Mouse (Mus musculus) cerebellum, postnatal 10 days (tissue): ENCODE measurements at regions not wholly inside any gene's neighbourhood (a gene's known extent, or its start where the extent isn't known, plus 50 kb on each side); places are given as distances from the start of the nearest gene placed in this dataset.

Source experiments
- DNase-seq, 2 experiments: peaks; one replicate each; pipeline ENCODE4 v3.0.0; 2021; ENCODE audit warnings: mixed read lengths in 2 of 2

DNA sequence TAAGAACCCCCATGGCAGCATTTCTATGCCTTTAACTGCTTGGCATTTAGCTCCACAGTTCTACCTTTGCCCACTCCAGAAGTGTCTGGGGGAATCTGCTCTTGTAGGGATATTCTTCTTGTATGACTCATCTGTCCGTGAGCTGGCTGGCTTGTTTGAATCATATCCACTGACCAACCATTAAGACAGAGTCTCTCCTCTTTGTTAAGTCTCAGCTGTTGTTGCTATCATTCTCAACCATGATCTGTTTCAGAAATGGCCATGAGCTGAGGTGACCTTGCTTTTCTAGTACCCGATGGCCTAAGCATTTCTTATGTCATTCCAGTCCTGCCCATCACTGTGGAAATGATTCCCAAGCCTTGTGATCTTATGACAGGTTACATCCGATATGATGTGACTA lies 161.8 kb downstream of the 4930564D02Rik start:
- no peak for DNase-seq

- peak; percentile 12 to 31 for DNase-seq
Measured at GRCm38 (mm10) chr3:105241048-105241447, 174.4 kb downstream of the 4930564D02Rik start.

DNA sequence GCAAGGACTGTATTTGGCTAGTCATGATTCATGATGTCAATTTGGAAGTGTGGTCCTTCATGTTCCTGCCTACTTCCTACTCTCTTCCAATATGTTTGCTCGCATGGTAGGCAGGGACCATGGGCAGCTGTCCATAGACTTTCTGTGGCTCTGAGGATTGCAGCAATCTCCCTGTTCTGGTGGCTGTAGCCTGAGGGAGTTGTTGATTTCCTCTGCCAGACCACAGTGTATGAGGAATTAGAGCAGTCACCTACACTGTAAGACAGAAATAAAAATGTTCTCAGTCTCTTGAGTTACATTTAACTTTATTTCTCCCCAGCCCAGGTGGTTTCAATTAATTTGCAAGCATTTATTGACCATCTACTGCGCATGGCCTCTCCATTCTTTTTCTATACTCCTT lies 190.5 kb downstream of the 4930564D02Rik start:
- no peak for DNase-seq

DNA sequence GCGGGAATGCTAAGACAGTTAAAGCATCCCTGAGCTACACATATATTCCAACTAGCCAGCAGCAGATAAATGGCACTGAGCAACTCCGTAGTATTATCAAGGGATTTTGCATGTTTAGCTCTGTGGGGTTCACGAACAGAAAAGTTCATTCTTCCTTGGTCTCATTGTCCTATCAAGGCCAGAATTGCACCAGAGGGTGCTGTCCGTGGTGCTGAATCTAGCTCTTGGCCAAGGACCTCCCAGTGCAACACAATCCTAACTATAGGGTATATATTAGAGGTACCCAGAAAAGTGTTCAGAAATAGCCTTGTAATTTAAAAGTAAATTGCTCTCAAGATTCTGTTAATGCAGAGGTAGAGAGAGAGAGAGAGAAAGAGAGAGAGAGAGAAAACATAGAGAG lies 176.9 kb upstream of the Kcnd3 start:
- DNase-seq, result peak in 1 of 2 experiments; percentile 31

- no peak for DNase-seq
Measured at GRCm38 (mm10) chr3:105280971-105281370, 171.2 kb upstream of the Kcnd3 start.

DNA sequence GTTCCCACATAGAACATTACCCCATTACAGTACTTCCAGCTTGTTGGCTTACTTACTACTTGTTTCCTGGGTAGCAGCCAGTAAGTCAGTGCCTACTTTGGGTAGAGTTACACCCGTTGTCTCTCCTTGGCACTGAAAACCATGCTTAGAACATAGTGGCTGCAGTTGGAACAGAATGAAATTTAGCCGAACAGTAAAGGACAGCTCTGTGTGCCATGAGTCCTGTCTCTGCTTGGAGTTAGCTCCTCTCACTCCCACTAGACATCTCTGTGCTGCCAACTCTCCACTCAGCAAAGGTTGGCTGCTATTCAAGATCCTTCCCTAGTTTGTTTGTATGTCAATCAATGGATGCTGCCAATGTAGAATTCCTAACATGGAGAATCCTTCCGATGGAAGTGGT lies 170.4 kb upstream of the Kcnd3 start:
- DNase-seq, result peak in 1 of 2 experiments; percentile 25

- peak; percentile 53 to 55 for DNase-seq
Measured at GRCm38 (mm10) chr3:105298273-105298672, 153.9 kb upstream of the Kcnd3 start.

- no peak for DNase-seq
Measured at GRCm38 (mm10) chr3:105300693-105301548, 151.2 kb upstream of the Kcnd3 start.

DNA sequence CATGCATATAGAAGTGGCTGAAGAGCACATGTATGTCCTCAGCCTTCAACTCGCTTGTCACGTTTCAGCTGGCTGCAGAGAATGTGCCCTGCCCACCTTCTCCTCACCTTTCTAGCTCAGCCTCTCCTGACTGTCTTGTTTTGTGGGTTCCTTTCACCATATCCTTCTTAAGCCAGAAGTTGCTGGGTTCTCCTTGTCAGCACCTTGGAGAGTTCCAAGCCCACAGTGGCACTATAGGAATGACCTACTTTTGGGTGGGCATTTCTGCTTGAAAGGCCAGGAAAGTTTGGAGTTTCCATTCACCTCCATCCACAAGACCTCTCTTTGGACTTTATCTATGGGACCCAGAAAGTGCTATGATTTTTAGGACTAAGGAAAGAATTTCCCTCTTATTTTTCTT lies 144.5 kb upstream of the Kcnd3 start:
- DNase-seq, result no peak

- DNase-seq, result peak; percentile 80 to 86
Measured at GRCm38 (mm10) chr3:105309020-105309419, 143.1 kb upstream of the Kcnd3 start.

GRCm38 (mm10) chr3:105353268-105353667 lies 98.9 kb upstream of the Kcnd3 start:
- peak; percentile 44 to 57 for DNase-seq

GRCm38 (mm10) chr3:105354123-105354931 lies 97.8 kb upstream of the Kcnd3 start:
- DNase-seq, result no peak

- DNase-seq, result no peak
Measured at GRCm38 (mm10) chr3:105357511-105357910, 94.6 kb upstream of the Kcnd3 start.

DNA sequence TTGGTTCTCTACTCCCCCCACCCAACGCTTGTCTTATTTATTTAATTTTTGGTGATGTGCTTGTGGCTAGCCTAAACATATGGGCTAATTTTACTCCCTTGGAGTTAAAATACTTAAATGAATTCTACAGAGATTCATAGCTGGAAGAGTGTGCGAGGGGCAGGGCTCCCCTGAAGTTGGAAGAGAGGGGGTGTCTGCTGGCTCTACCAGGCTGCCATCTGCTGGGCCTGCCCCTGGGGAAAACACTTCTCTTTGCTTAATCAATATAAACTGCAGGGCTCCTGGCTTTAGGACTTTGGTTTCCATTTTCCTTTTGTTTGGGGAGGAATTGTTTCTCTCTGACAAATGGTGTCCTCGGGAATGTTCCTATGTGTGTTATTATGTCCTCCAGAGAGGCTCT lies 92.5 kb upstream of the Kcnd3 start:
- DNase-seq, result peak; percentile 59 to 77

DNA sequence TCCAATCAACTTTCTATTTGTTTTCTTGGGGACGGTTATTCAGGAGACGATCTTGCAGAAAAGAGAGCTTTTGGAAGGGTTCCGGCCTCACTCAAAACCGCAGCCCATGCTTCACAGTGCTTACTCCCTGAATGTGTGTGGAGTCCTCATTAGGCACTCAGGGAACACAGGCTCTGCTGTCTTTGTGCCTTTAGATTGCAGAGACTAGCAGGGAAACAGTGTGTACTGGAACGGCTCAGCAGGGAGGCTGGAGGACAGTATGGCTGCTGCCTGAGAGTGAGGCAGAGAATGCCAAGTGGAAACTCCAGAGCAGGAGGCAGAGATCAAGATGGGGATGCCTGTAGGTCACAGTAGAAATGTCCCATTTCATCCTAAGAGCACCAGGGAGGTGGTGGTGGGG lies 87.4 kb upstream of the Kcnd3 start:
- peak; percentile 43 to 62 for DNase-seq

DNA sequence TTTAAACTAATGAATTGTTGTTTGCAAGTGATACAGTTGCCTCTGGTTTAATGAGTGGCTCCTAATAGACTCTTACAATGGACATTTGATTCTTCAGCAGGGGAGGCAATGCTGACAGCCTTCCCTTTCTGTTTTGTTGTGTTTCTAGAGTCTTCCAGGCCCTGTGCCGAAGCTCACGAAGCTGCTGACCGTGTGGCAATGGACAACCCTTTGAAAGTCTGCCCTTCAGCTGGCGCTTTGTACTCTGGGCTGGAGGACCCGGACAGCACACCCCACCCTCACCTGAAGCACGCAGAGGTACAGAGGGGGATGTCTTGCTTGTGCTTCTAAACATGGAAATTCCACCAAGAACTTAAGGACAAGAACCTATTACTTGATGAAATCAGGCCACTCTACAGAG lies 85.3 kb upstream of the Kcnd3 start:
- DNase-seq, result no peak

GRCm38 (mm10) chr3:105367972-105368371 lies 84.2 kb upstream of the Kcnd3 start:
- no peak for DNase-seq

GRCm38 (mm10) chr3:105372371-105372828 lies 79.7 kb upstream of the Kcnd3 start:
- DNase-seq, result peak; percentile 54 to 57

- DNase-seq, result peak in 1 of 2 experiments; percentile 35
Measured at GRCm38 (mm10) chr3:105374306-105374705, 77.8 kb upstream of the Kcnd3 start.

DNA sequence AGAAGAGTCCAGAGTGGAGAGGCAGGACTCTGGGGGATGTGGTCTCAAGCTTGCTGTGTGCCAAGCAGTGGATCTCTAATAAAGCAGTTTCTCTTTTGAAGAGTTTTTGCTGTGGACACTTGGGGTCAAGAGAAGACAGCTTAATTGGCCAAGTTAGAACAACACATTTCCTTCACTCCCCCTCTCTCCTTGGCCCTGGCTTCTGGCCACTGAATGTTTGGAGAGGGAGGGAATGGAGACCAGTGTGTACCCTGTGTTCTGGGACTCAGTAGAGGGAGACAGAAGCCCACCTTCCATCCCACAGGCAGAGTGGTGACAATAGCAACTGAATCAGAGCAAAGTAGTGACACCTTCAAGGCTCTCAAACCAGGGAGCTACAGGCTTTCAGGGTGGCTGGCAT lies 77.3 kb upstream of the Kcnd3 start:
- peak in 1 of 2 experiments; percentile 32 for DNase-seq

- DNase-seq, result no peak
Measured at GRCm38 (mm10) chr3:105375383-105375782, 76.7 kb upstream of the Kcnd3 start.

DNA sequence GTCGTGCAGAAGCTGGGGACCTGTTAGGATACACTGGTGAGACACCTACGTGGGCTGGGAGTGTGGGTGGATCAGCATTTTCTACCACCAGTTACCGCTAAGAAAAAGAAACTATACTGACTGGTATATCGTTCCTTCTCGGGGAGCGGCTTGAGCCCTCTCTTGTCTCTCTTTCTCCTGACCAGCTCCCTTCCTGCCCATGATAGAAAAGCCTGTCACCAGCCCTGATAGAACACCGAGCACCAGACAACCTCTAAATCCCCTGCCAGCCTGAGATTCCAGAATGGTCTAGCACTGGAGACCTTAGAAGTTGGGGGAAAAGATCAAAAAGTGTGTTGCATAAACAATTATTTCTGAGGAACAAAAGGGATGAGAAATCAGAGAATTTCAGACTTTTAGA lies 76.3 kb upstream of the Kcnd3 start:
- no peak for DNase-seq

GRCm38 (mm10) chr3:105376346-105376745 lies 75.8 kb upstream of the Kcnd3 start:
- DNase-seq, result no peak

- DNase-seq, result no peak
Measured at GRCm38 (mm10) chr3:105380818-105381217, 71.3 kb upstream of the Kcnd3 start.
